Mouse (Mus musculus): ENCODE results near the gene Tenm2.

GRCm38 (mm10) chr11:36847451-36847850, 388.3 kb downstream of the Tenm2 start:
- TF ChIP-seq CTCF (IDR thresholded peaks at IDR 0.05; ENCODE audit: low read depth): no peak
- TF ChIP-seq EP300 (IDR thresholded peaks at IDR 0.05; ENCODE audit: low read depth): no peak
